Mouse (Mus musculus): ENCODE data around the gene Adarb1. TPM values are rescaled to one million over a fixed set of nuclear protein-coding genes. Genes with fewer than 3 reads are reported as not detected.
A peak's percentile ranks its signal among the peaks of the same experiment; 100 is the strongest.

The Adarb1 gene
- polyA plus RNA-seq, 1 experiment from 2014 or later = 7.9 TPM

DNA sequence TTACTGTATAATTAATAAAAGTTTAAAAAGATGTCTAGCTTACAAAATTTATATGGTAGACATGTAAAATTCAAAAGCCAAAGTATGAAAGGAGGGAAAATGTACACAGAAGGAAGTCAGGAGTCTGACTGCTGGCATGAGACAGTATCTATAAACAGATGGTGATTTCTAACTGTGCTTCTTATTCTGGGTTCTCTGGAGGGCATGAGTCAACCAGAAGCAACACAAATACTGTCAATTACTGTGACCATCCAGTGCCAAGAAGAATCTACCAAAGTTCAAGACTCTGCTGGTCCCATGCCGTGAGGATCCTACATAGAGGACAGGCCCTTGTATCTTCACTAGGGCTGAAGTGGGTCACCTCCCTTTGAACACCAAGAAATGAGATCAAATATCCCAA lies 43.1 kb downstream of the Adarb1 start:
- no peak for ATAC-seq
- no peak overlapping the region for H3K9ac ChIP-seq
- H3K4me1 ChIP-seq = no peaks in the 10 kb centered on the region
- no peak overlapping the region for H3K4me2 ChIP-seq
- no peaks in the 10 kb centered on the region for H3K27me3 ChIP-seq
- H3K9me3 ChIP-seq (replicated peaks) = no peaks in the 10 kb centered on the region
- WGBS = 97% methylated on average over 1 of the region's 1 CpGs
- no peaks in the 10 kb centered on the region for H3K36me3 ChIP-seq (ENCODE audit: poor library complexity, severe bottlenecking)
- no peak overlapping the region for H3K4me3 ChIP-seq
- no peak overlapping the region for H3K27ac ChIP-seq

DNA sequence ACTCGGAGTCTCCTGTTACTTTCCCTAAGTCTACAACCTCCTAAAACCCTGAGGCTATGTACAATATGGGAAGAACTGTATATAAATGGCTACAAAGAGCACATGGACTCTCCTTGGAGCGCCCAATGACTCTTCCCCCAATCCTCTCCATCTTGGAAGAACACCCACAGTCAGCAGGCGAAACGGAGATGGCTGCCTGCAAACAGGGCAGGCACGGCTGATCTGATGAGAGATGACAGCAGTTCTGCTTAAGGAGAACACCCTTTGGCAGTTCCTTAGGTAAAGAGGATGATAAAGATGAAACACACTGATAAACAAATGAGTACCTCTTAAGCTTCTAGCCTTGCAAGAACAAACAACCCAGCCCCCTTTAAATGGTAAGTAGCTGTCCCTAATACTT lies 43.7 kb downstream of the Adarb1 start:
- no peak overlapping the region for H3K4me2 ChIP-seq
- WGBS = 89% methylated on average over 5 of the region's 5 CpGs
- H3K9me3 ChIP-seq (replicated peaks) = no peaks in the 10 kb centered on the region
- H3K27me3 ChIP-seq = no peaks in the 10 kb centered on the region
- no peak overlapping the region for H3K27ac ChIP-seq
- H3K4me1 ChIP-seq = no peaks in the 10 kb centered on the region
- no peaks in the 10 kb centered on the region for H3K36me3 ChIP-seq (ENCODE audit: poor library complexity, severe bottlenecking)
- no peak overlapping the region for H3K4me3 ChIP-seq
- no peak for ATAC-seq
- no peak overlapping the region for H3K9ac ChIP-seq

DNA sequence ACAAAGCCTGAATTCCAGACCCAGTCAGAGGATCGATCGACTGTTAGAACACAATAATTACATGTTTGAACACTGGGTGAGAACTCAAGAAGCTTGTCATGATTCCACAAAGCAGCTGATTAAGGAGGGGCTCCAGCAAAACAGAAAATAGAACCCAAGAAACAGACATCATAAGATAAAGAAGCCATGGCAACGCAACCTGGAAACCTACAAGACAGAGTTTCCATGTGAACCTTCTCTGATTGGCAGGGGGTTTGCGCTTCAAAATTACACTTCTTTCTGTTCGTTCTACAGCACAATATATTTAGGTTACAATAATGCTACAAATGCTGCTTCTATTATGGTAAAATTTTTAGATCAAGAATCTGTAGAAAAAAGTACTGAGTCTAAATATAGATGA lies 47.9 kb downstream of the Adarb1 start:
- H3K36me3 ChIP-seq (ENCODE audit: poor library complexity, severe bottlenecking) = no peaks in the 10 kb centered on the region
- H3K27ac ChIP-seq = no peak overlapping the region
- peaks cover 6% of the 10 kb centered on the region for H3K4me1 ChIP-seq
- no peak overlapping the region for H3K4me3 ChIP-seq
- no peaks in the 10 kb centered on the region for H3K27me3 ChIP-seq
- no peak overlapping the region for H3K4me2 ChIP-seq
- WGBS = 82% methylated on average over 5 of the region's 5 CpGs
- H3K9me3 ChIP-seq (replicated peaks) = no peaks in the 10 kb centered on the region
- H3K9ac ChIP-seq = no peak overlapping the region
- ATAC-seq = no peak

DNA sequence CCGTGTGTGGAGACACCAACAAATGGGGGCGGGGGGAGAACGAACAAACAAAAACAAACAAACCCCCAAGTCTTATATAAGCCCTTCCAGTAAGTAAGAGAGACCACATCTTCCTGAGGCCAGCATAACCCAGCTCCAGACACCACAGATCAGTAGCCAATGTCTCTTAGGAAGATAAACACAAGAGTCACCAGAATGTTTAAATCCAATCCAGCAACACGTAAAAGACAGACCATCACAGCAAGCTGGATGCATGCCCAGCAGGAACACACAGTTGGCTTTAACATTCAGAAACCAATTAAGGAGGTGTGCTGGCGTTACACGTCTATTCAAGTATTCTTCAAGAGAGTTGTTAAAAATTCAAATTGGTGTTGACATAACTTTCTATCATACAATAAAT lies 50.1 kb downstream of the Adarb1 start:
- no peak for ATAC-seq
- no peaks in the 10 kb centered on the region for H3K36me3 ChIP-seq (ENCODE audit: poor library complexity, severe bottlenecking)
- no peak overlapping the region for H3K4me2 ChIP-seq
- no peak overlapping the region for H3K4me3 ChIP-seq
- H3K9me3 ChIP-seq (replicated peaks) = no peaks in the 10 kb centered on the region
- peaks cover 6% of the 10 kb centered on the region for H3K4me1 ChIP-seq
- no peak overlapping the region for H3K27ac ChIP-seq
- 57% methylated on average over 6 of the region's 6 CpGs for WGBS
- no peaks in the 10 kb centered on the region for H3K27me3 ChIP-seq
- H3K9ac ChIP-seq = no peak overlapping the region

DNA sequence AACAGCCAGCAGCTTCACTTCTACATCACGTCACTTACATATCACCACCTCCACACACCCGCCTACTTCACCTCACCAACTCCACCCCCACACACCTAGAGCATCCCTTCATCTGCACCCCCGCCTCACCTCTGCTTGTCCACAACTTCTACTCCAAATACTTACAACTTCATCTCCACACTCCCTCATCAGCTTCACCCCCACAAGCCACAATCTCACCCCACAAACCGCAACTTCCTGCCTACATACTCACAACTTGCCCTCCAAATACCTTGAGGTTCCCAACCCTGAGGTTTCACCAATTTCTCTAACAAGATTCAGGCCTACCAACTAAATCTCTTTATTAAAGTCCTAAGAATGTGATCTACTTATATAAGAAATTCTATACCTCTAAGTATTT lies 51.1 kb downstream of the Adarb1 start:
- Histone ChIP-seq H3K4me1 (peaks cover 6% of the 10 kb centered on the region), H3K9ac (no peak overlapping the region), H3K4me3 (no peak overlapping the region), H3K4me2 (no peak overlapping the region), H3K27ac (no peak overlapping the region), H3K9me3 (replicated peaks) (no peaks in the 10 kb centered on the region), H3K27me3 (no peaks in the 10 kb centered on the region), H3K36me3 (ENCODE audit: poor library complexity, severe bottlenecking) (no peaks in the 10 kb centered on the region)
- ATAC-seq = no peak
- WGBS = 92% methylated on average over 4 of the region's 4 CpGs

DNA sequence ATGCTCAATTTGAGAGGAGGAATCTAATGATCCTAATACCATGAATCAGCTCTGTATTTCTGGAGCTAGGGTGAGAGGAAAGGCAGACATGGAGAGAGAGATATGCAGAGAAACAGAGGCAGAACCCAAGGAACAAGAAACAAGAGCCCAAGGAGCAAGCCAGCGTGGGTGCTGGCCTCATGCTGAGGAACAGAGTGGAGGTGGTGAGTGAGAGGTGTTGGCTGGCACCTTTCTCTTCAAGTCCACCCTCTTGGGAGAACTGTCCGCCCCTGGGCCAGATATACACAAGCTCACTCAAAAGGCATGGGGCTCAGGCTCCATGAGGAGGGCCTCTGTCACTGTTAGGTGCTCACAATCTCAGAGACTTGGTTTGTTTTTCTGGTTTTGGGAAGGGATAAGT lies 52.9 kb downstream of the Adarb1 start:
- ATAC-seq = no peak
- Histone ChIP-seq H3K36me3 (ENCODE audit: poor library complexity, severe bottlenecking) (no peaks in the 10 kb centered on the region), H3K27ac (no peak overlapping the region), H3K4me2 (no peak overlapping the region), H3K27me3 (no peaks in the 10 kb centered on the region), H3K9me3 (replicated peaks) (no peaks in the 10 kb centered on the region), H3K4me3 (no peak overlapping the region), H3K9ac (no peak overlapping the region), H3K4me1 (peaks cover 6% of the 10 kb centered on the region)
- WGBS = 83% methylated on average over 2 of the region's 2 CpGs

DNA sequence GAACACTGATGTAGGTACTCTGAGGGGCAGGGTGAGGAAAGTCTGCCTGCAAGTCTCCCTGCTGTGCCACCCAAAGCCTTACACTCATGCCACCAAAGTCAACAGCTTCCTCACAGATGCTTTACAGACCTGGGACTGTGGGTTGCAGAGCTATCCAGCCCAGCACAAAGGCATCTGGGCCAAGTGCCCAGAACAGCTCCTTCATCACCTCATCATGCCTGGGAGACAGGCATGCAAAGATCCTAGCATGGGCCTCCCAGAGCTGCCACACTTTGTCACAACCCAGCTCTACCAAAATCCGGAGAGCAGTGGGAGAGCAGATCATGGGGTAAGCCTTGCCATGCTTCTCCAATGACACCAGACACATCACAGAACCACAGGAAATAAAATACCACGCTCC lies 57.6 kb downstream of the Adarb1 start:
- ATAC-seq = no peak
- WGBS = 83% methylated on average over 2 of the region's 2 CpGs
- Histone ChIP-seq H3K4me1 (no peaks in the 10 kb centered on the region), H3K27ac (no peak overlapping the region), H3K36me3 (ENCODE audit: poor library complexity, severe bottlenecking) (no peaks in the 10 kb centered on the region), H3K27me3 (no peaks in the 10 kb centered on the region), H3K9ac (no peak overlapping the region), H3K4me2 (no peak overlapping the region), H3K9me3 (replicated peaks) (no peaks in the 10 kb centered on the region), H3K4me3 (no peak overlapping the region)

DNA sequence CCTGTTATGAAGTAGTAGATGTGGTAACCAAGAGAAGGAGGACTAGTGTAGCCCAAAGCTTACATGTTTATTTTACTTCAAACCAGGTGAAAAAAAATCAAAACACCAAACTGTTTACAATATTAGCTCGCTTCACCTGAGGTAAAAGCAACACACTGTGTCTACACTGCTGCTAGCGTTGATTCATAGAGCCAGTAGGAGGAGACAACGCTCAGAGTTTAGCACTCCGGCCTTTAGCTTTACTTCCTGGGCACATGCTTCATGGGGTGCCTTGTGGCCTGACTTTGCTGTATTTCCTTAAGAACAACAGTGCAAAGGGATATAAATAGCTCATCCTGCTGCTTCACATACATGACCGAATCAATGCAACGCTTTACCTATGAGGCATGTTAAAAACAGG lies 60.1 kb downstream of the Adarb1 start:
- Histone ChIP-seq H3K4me1 (no peaks in the 10 kb centered on the region), H3K4me3 (no peak overlapping the region), H3K4me2 (no peak overlapping the region), H3K9me3 (replicated peaks) (no peaks in the 10 kb centered on the region), H3K36me3 (ENCODE audit: poor library complexity, severe bottlenecking) (no peaks in the 10 kb centered on the region), H3K27me3 (no peaks in the 10 kb centered on the region), H3K27ac (no peak overlapping the region), H3K9ac (no peak overlapping the region)
- ATAC-seq = no peak
- 83% methylated on average over 6 of the region's 6 CpGs for WGBS

DNA sequence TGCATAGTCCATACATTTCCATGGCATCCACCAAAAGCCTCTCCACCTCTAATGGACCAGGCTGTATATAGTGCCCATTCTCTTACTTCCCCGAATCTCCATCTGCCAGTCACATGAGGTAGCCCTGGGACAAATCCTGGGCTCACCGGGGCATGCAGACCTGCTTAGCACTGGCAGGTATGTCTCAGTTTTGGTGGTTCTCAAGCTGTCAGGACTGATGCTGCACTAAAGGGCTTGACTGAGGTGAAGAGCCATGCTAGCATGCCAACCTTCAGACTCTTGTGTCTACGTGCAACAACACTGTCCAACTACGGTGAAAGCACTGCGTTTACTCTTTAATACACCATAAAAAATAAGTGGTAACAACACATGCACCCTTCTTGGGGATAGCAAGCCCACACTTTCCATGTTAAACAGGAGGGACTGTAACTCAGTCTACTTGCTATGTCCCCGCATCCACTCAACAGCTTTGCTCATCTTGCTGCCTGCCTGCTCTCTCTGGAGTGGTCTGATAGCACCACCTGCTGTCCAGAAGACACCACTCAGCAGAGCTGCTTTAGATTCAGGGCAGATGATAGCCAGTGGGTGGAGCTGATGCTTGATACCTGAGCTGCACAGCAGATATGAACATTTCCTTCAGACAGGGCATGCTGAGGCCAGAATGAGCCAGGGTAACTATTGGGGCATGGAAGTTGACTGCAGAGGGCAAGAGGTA lies 64.9 kb downstream of the Adarb1 start:
- H3K27ac ChIP-seq = no peak overlapping the region
- H3K9ac ChIP-seq = no peak overlapping the region
- no peaks in the 10 kb centered on the region for H3K36me3 ChIP-seq (ENCODE audit: poor library complexity, severe bottlenecking)
- ATAC-seq = peak; percentile 84
- no peaks in the 10 kb centered on the region for H3K4me1 ChIP-seq
- H3K4me3 ChIP-seq = no peak overlapping the region
- no peak overlapping the region for H3K4me2 ChIP-seq
- no peaks in the 10 kb centered on the region for H3K27me3 ChIP-seq
- no peaks in the 10 kb centered on the region for H3K9me3 ChIP-seq (replicated peaks)
- 83% methylated on average over 6 of the region's 6 CpGs for WGBS

DNA sequence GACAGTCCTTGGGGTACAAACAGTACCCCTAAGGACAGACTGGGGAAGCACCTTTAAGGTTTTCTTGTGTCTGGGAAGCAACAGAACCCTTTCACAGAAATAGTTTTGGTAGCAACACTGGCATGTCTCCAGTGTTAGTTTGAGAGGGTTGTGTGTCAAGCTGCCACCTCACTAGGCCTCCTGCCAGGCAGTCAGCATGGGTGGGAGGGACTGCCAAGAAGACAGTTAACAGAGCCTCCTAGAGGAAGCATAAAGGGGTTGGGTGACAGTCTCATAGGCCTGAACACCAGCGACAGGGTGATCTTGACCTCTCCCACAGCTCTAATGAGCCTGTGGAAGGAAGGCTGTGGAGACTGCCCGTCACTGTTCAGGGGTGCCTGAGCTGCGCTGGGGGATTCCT lies 75.2 kb downstream of the Adarb1 start:
- Histone ChIP-seq H3K4me3 (no peak overlapping the region), H3K4me1 (peaks cover 22% of the 10 kb centered on the region), H3K9me3 (replicated peaks) (no peaks in the 10 kb centered on the region), H3K36me3 (ENCODE audit: poor library complexity, severe bottlenecking) (no peaks in the 10 kb centered on the region), H3K4me2 (no peak overlapping the region), H3K27ac (no peak overlapping the region), H3K27me3 (no peaks in the 10 kb centered on the region), H3K9ac (no peak overlapping the region)
- ATAC-seq = no peak
- 78% methylated on average over 3 of the region's 3 CpGs for WGBS

DNA sequence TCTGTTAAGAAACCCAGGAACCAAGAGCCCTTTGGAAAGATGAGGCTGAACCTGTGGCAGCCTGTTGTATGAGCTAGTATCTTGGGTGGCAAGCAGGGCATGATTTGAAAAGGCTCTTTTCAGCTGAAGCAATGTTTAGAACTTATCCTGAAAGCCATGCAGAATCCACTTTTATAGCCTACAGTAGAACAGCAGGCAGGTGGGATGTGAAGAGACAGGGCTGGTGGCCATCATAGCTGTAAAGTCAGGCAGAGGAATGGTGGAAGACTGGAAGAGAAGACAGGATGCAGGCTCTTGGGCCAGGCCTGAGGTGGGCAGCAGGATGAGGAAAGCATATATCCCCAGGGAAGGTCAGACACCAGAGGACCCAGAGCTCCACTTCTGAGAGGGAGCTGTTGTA lies 76.4 kb downstream of the Adarb1 start:
- no peak overlapping the region for H3K4me2 ChIP-seq
- no peak overlapping the region for H3K27ac ChIP-seq
- H3K9ac ChIP-seq = no peak overlapping the region
- H3K27me3 ChIP-seq = no peaks in the 10 kb centered on the region
- no peaks in the 10 kb centered on the region for H3K36me3 ChIP-seq (ENCODE audit: poor library complexity, severe bottlenecking)
- H3K4me1 ChIP-seq = peaks cover 22% of the 10 kb centered on the region
- ATAC-seq = no peak
- H3K9me3 ChIP-seq (replicated peaks) = no peaks in the 10 kb centered on the region
- no peak overlapping the region for H3K4me3 ChIP-seq

DNA sequence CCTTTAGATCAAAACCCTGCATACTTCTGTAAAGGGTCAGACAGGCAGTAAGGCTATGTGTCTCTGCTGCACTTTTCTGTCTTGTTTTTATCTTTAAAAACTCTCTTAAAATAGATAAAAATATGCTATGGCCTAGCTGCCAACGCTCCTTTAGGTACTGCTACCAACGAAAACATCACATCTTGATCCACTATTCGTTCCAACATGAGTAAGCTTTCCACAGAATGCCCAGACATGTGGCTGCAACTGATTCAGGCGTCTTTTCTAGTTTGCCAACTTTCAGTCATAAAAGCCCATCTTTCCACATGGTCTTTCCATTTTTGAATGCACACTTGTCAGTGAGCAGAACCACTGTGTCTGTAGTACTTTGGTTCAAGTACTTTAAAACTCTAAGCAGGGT lies 77.0 kb downstream of the Adarb1 start:
- no peak for ATAC-seq
- 88% methylated on average over 4 of the region's 4 CpGs for WGBS
- H3K4me1 ChIP-seq = peaks cover 22% of the 10 kb centered on the region

DNA sequence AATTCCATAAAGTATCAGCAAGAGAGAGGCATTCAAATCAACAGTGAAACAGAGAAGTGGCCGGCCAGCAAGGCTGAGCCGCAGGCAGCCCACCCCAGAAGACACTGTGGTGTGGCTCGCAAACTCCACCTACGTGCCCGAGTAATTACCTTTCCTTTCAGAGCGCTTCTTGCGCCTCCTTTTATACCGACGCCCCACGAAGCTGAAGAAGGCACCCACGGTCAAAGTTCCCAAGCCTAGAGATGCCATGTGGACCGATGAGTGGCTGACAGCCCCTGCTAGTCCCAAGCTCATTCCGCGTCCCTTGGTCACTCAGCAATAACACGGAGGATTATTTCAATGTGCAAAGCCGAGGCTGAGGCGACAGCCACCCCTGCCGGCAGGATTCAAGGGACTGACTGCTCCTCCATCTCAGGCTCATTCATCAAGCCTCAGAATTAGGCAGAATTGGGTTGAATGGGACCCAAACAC lies 78.2 kb downstream of the Adarb1 start:
- H3K4me1 ChIP-seq = peaks cover 22% of the 10 kb centered on the region
- peak overlapping the region; percentile 82 for H3K4me2 ChIP-seq
- H3K9ac ChIP-seq = peak overlapping the region; percentile 63
- H3K36me3 ChIP-seq (ENCODE audit: poor library complexity, severe bottlenecking) = no peaks in the 10 kb centered on the region
- peak overlapping the region; percentile 44 for H3K4me3 ChIP-seq
- H3K27me3 ChIP-seq = no peaks in the 10 kb centered on the region
- WGBS = under 1% methylated on average over 18 of the region's 18 CpGs
- H3K9me3 ChIP-seq (replicated peaks) = no peaks in the 10 kb centered on the region
- peak; percentile 72; the same call in 1 of the 2 replicates for ATAC-seq
- H3K27ac ChIP-seq = 0 out of 2 replicates have a peak overlapping the region, but pooled peaks have one; percentile 0

More for the DNA sequence above, 77.0 kb downstream of the Adarb1 start:
- no peaks in the 10 kb centered on the region for H3K27me3 ChIP-seq
- no peak overlapping the region for H3K27ac ChIP-seq
- H3K4me3 ChIP-seq = no peak overlapping the region
- H3K9ac ChIP-seq = no peak overlapping the region
- no peaks in the 10 kb centered on the region for H3K36me3 ChIP-seq (ENCODE audit: poor library complexity, severe bottlenecking)
- H3K4me2 ChIP-seq = no peak overlapping the region
- no peaks in the 10 kb centered on the region for H3K9me3 ChIP-seq (replicated peaks)
